Mouse (Mus musculus) kidney, embryonic 16.5 days (tissue): ENCODE measurements at regions not wholly inside any gene's neighbourhood (a gene's known extent, or its start where the extent isn't known, plus 50 kb on each side); places are given as distances from the start of the nearest gene placed in this dataset.
A peak's percentile ranks its signal among the peaks of the same experiment; 100 is the strongest.

Source experiments
- ATAC-seq: fragments of 200-750 bp; cut with Nextera tagmentation; 2 replicates; pipeline ENCODE4 v1.8.0; 2017; ENCODE audit warnings: moderate TSS enrichment; ENCODE audit not compliant: low FRiP score, low TSS enrichment
- H3K27ac ChIP-seq: fragments of 300-500 bp; sonication (generic); 2 replicates; pipeline ENCODE4 v1.5.1; 2014; ENCODE audit warnings: low read length
- H3K27me3 ChIP-seq: fragments of 300-500 bp; sonication (generic); 2 replicates; pipeline ENCODE4 v1.6.1; 2014; ENCODE audit warnings: low read length, control low read depth, mixed read lengths; ENCODE audit not compliant: insufficient read depth
- H3K36me3 ChIP-seq: fragments of 300-500 bp; sonication (generic); 2 replicates; pipeline ENCODE4 v1.6.1; 2014; ENCODE audit warnings: low read length, control low read depth, mixed read lengths; ENCODE audit not compliant: insufficient read depth
- H3K4me1 ChIP-seq: fragments of 300-500 bp; sonication (generic); 2 replicates; pipeline ENCODE4 v1.6.1; 2014; ENCODE audit warnings: low read length, control low read depth, mixed read lengths; ENCODE audit not compliant: insufficient read depth
- H3K4me2 ChIP-seq: fragments of 300-500 bp; sonication (generic); replicated peaks from 2 replicates; pipeline ENCODE4 v1.6.1; 2014; ENCODE audit warnings: low read depth, low read length
- H3K4me3 ChIP-seq: fragments of 300-500 bp; sonication (generic); 2 replicates; pipeline ENCODE4 v1.5.1; 2014; ENCODE audit warnings: mild to moderate bottlenecking, low read length
- H3K9ac ChIP-seq: fragments of 300-500 bp; sonication (generic); replicated peaks from 2 replicates; pipeline ENCODE4 v1.6.1; 2014; ENCODE audit warnings: low read length
- H3K9me3 ChIP-seq: fragments of 300-500 bp; sonication (generic); 2 replicates; pipeline ENCODE4 v1.6.1; 2016; ENCODE audit warnings: low read length, control low read depth
- WGBS: fragments of 180-500 bp; shearing (Covaris S2); extraction: QIAGEN DNeasy Blood & Tissue Kit; methylation state at CpG from one replicate; pipeline ENCODE4 v1.1.7; 2014; 5-methylcytosine and 5-hydroxymethylcytosine counted together

GRCm38 (mm10) chr13:97538441-97538840, 222.0 kb downstream of the Gm10260 start:
- H3K9me3 ChIP-seq: no peaks in the 10 kb centered on the region
- no peaks in the 10 kb centered on the region for H3K27me3 ChIP-seq
- no peak overlapping the region for H3K4me2 ChIP-seq
- no peaks in the 10 kb centered on the region for H3K36me3 ChIP-seq
- 90% methylated on average over 7 of the region's 7 CpGs for WGBS
- H3K4me1 ChIP-seq: peaks cover 14% of the 10 kb centered on the region
- no peak overlapping the region for H3K27ac ChIP-seq
- no peak for ATAC-seq
- no peak overlapping the region for H3K9ac ChIP-seq
- no peak overlapping the region for H3K4me3 ChIP-seq

- no peaks in the 10 kb centered on the region for H3K27me3 ChIP-seq
- H3K9me3 ChIP-seq: no peaks in the 10 kb centered on the region
- H3K9ac ChIP-seq: no peak overlapping the region
- H3K36me3 ChIP-seq: no peaks in the 10 kb centered on the region
- no peak overlapping the region for H3K4me2 ChIP-seq
- H3K4me3 ChIP-seq: no peak overlapping the region
- no peak overlapping the region for H3K27ac ChIP-seq
- H3K4me1 ChIP-seq: peaks cover 14% of the 10 kb centered on the region
- 84% methylated on average over 7 of the region's 7 CpGs for WGBS
- ATAC-seq: no peak
Measured at GRCm38 (mm10) chr13:97537686-97538085, 222.7 kb downstream of the Gm10260 start.

- 82% methylated on average over 11 of the region's 11 CpGs for WGBS
- H3K27ac ChIP-seq: no peak overlapping the region
- H3K36me3 ChIP-seq: no peaks in the 10 kb centered on the region
- H3K27me3 ChIP-seq: no peaks in the 10 kb centered on the region
- no peak overlapping the region for H3K4me2 ChIP-seq
- H3K4me3 ChIP-seq: no peak overlapping the region
- ATAC-seq: no peak
- no peaks in the 10 kb centered on the region for H3K9me3 ChIP-seq
- peaks cover 14% of the 10 kb centered on the region for H3K4me1 ChIP-seq
- H3K9ac ChIP-seq: no peak overlapping the region
Measured at GRCm38 (mm10) chr13:97537206-97537605, 223.2 kb downstream of the Gm10260 start.

- Histone ChIP-seq H3K4me1 (peaks cover 6% of the 10 kb centered on the region; the same call in 1 of the 2 replicates), H3K9ac (no peak overlapping the region), H3K4me2 (no peak overlapping the region), H3K9me3 (no peaks in the 10 kb centered on the region), H3K36me3 (no peaks in the 10 kb centered on the region), H3K27ac (0 out of 2 replicates have a peak overlapping the region, but pooled peaks have one; percentile 40), H3K27me3 (no peaks in the 10 kb centered on the region), H3K4me3 (no peak overlapping the region)
- ATAC-seq: peak; percentile 73; the same call in 1 of the 2 replicates
- WGBS: 61% methylated on average over 11 of the region's 11 CpGs
Measured at GRCm38 (mm10) chr13:97533896-97534666, 226.4 kb downstream of the Gm10260 start.

- Histone ChIP-seq H3K4me3 (no peak overlapping the region), H3K4me1 (peaks cover 13% of the 10 kb centered on the region), H3K4me2 (no peak overlapping the region), H3K9me3 (no peaks in the 10 kb centered on the region), H3K27me3 (no peaks in the 10 kb centered on the region), H3K36me3 (no peaks in the 10 kb centered on the region), H3K9ac (no peak overlapping the region), H3K27ac (no peak overlapping the region)
- WGBS: 80% methylated on average over 2 of the region's 2 CpGs
- no peak for ATAC-seq
Measured at GRCm38 (mm10) chr13:97531181-97531580, 229.3 kb downstream of the Gm10260 start.

GRCm38 (mm10) chr13:97530570-97530969, 229.9 kb downstream of the Gm10260 start:
- no peak for ATAC-seq
- 40% methylated on average over 2 of the region's 2 CpGs for WGBS
- Histone ChIP-seq H3K9ac (no peak overlapping the region), H3K4me2 (no peak overlapping the region), H3K4me1 (peaks cover 13% of the 10 kb centered on the region), H3K36me3 (no peaks in the 10 kb centered on the region), H3K27me3 (no peaks in the 10 kb centered on the region), H3K4me3 (no peak overlapping the region), H3K27ac (no peak overlapping the region), H3K9me3 (no peaks in the 10 kb centered on the region)

- H3K9ac ChIP-seq: no peak overlapping the region
- WGBS: 88% methylated on average over 2 of the region's 2 CpGs
- H3K4me1 ChIP-seq: peaks cover 19% of the 10 kb centered on the region
- H3K4me3 ChIP-seq: no peak overlapping the region
- no peaks in the 10 kb centered on the region for H3K27me3 ChIP-seq
- no peaks in the 10 kb centered on the region for H3K36me3 ChIP-seq
- no peak for ATAC-seq
- no peak overlapping the region for H3K27ac ChIP-seq
- no peak overlapping the region for H3K4me2 ChIP-seq
- no peaks in the 10 kb centered on the region for H3K9me3 ChIP-seq
Measured at GRCm38 (mm10) chr13:97527958-97528357, 232.5 kb downstream of the Gm10260 start.

GRCm38 (mm10) chr13:97524847-97525434, 235.5 kb downstream of the Gm10260 start:
- Histone ChIP-seq H3K9me3 (no peaks in the 10 kb centered on the region), H3K4me3 (no peak overlapping the region), H3K4me1 (peaks cover 19% of the 10 kb centered on the region), H3K36me3 (no peaks in the 10 kb centered on the region), H3K27me3 (no peaks in the 10 kb centered on the region), H3K9ac (no peak overlapping the region), H3K4me2 (no peak overlapping the region), H3K27ac (peak overlapping the region; percentile 70)
- 40% methylated on average over 7 of the region's 7 CpGs for WGBS
- ATAC-seq: peak; percentile 70

- no peaks in the 10 kb centered on the region for H3K9me3 ChIP-seq
- WGBS: 25% methylated on average over 19 of the region's 19 CpGs
- peak; percentile 87 for ATAC-seq
- peaks cover 19% of the 10 kb centered on the region for H3K4me1 ChIP-seq
- peak overlapping the region; percentile 28 for H3K4me2 ChIP-seq
- H3K27ac ChIP-seq: peak overlapping the region; percentile 86
- no peaks in the 10 kb centered on the region for H3K36me3 ChIP-seq
- no peaks in the 10 kb centered on the region for H3K27me3 ChIP-seq
- H3K4me3 ChIP-seq: no peak overlapping the region
- peak overlapping the region; percentile 43; the same call in 1 of the 2 replicates for H3K9ac ChIP-seq
Measured at GRCm38 (mm10) chr13:97523523-97524412, 236.7 kb downstream of the Gm10260 start.
